Mouse (Mus musculus) embryonic fibroblast, embryonic 13.5 days (primary cell): ENCODE results near the gene Pcyt2.

Source experiments
- CTCF ChIP-seq: IDR thresholded peaks from 2 replicates; pipeline ENCODE4 v1.5.1; 2011; ENCODE audit warnings: mild to moderate bottlenecking, control low read depth, low read length, moderate library complexity, borderline replicate concordance; ENCODE audit not compliant: insufficient read depth
- POLR2A ChIP-seq: IDR thresholded peaks from 2 replicates; pipeline ENCODE4 v1.6.1; 2011; ENCODE audit warnings: low read depth, mild to moderate bottlenecking, control low read depth, low read length, moderate library complexity

- no peak for TF ChIP-seq POLR2A
- no peak for TF ChIP-seq CTCF
Measured at GRCm38 (mm10) chr11:120571754-120572416, 45.9 kb downstream of the Pcyt2 start.
